Mouse (Mus musculus) embryonic fibroblast, embryonic 13.5 days (primary cell): Measurements from ENCODE around the gene Tnrc18.

ENCODE experiments used
- CTCF ChIP-seq: IDR thresholded peaks from 2 replicates; pipeline ENCODE4 v1.5.1; 2011; ENCODE audit warnings: mild to moderate bottlenecking, control low read depth, low read length, moderate library complexity, borderline replicate concordance; ENCODE audit not compliant: insufficient read depth
- POLR2A ChIP-seq: IDR thresholded peaks from 2 replicates; pipeline ENCODE4 v1.6.1; 2011; ENCODE audit warnings: low read depth, mild to moderate bottlenecking, control low read depth, low read length, moderate library complexity

DNA sequence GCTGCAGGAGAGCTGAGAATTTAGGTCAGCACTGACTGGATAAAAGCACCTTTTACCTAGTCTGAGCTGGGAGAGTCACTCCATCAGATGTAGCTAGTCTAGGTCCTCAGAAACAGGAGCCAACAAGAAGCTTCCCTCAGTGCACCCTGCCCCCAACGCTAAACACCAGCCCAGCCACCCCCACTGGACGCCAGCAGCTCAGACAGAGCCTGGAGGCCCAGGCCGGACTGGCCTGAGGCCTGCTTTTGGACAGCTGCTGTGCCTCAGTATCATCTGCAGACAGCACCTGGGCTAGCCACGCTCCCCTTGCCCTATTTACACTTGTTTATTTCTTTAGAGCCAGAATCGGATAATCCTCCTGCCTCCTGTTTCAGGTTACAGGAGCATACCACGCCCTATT lies 19.4 kb upstream of the Tnrc18 start:
- TF ChIP-seq CTCF (no peak), POLR2A (no peak)
